Mouse (Mus musculus) kidney, postnatal 36 days (tissue): ENCODE results near the gene Tmem151a.

Experiments used
- DNase-seq, 2 experiments: peaks; one replicate each; pipeline ENCODE4 v3.0.0; 2021 to 2022; ENCODE audit warnings: mixed read lengths in 2 of 2

Gene Tmem151a

GRCm38 (mm10) chr19:5085145-5085863, at the start of gene Tmem151a:
Tmem151a (minus strand) TSS chr19:5085531.
- DNase-seq, result peak; percentile 56 to 80

- DNase-seq, result no peak
Observed at GRCm38 (mm10) chr19:5131237-5131636, 45.9 kb upstream of the Tmem151a start.

GRCm38 (mm10) chr19:5129770-5130169, 44.4 kb upstream of the Tmem151a start:
- DNase-seq, result peak; percentile 7 to 22

- no peak for DNase-seq
Observed at GRCm38 (mm10) chr19:5124055-5124614, 38.8 kb upstream of the Tmem151a start.

DNA sequence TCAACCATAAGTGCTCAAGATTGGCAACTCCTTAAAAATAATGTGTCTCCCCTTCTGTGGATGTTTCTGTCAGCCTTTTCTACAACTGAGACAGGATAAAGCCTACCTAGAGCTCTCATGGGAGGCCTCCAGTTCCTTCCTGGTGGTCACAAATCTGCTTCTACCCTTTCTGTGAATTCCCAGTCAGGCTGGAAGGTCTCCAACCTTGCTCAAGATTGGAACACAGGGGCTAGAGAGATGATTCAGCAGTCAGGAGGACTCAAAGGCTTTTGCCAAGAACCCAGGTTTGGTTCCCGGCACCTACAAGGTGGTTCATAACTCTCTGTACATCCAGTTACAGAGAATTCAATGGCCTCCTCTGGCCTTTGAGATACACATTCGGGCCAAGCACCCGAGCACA, 37.9 kb upstream of the Tmem151a start:
- no peak for DNase-seq

GRCm38 (mm10) chr19:5122492-5122891, 37.2 kb upstream of the Tmem151a start:
- DNase-seq, result no peak

- DNase-seq, result no peak
Observed at GRCm38 (mm10) chr19:5118384-5118698, 33.0 kb upstream of the Tmem151a start, which contains the start of gene Klc2. Klc2 (minus strand) TSS chr19:5118560.

- DNase-seq, result peak; percentile 90 to 94
Observed at GRCm38 (mm10) chr19:5117494-5118383, 32.4 kb upstream of the Tmem151a start.

DNA sequence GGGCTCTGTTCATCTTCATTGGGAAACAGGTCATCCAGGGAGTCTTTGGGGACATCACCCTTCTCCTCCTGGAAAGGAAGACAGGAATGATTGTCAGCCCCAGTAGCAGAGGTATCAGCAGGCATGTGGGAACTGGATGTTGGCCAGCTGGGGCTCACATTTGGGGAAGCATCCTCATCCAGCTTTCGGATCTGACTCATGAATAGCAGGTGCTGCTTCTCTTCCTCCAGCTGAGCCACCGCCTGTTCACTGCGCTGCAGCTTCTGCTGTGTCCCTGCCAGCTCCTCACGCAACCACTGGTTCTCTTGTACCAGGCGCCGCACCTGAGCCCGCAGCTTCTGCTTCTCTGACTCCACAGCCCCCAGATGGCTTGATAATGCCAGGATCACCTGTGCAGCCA, 28.5 kb upstream of the Tmem151a start:
- DNase-seq, result no peak

DNA sequence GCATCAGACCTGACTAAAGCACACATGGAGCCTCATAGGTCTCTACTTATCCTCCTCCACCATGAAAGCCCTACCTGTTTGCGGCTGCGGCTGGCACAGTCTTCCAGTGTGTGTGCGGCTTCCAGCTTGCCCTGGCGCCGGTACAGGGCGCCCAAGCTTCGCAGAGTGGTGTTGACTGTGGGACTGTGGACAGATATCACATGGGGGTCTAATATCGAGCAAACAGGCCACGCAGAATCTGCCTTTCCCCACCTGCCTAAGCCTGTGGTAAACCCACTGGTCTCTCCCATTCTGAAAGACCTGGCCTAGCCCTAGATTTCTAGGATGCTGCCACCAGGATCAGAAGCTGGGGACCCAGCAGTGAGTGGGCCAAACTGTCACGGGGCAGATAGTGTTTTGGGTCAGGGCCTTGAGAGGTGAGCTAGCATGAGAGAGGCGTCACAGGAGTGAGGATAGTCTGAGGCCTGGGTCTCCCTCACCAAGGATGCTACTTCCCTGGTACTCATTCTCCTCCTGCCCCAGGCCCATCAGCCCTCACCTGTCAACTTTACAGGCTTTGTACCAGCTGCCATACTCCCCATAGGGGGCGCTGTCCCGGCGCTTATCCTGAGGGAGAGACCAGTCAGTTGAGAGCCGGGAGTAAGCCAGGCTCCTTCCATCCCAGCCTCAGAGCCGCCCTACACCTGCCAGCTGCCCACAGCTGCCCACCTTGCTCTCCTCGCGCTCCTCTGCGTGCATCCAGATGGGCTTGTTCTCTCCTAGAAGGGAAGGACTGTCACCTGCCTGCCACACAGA, 24.5 kb upstream of the Tmem151a start:
- peak in 1 of 2 experiments; percentile 68 for DNase-seq

DNA sequence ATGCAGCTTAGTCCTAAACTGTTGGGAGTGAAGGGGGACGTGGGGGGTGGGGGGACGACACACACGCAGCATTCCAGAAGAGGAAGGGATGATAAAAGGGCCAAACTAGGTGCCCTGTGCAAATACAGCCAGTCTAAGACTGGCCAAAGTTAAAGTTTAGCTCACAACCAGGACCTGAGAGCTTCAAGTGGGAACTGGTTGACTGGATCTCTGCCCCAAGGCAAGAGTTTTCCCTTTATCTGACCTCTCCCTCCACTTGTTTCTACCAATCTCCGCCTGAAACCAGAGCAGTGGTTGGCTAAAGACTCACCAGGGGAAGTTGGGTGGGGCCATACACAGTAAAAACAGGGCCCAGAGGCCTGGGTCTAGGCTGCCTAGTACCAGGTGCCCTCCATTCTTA, 23.4 kb upstream of the Tmem151a start:
- peak; percentile 56 to 86 for DNase-seq

DNA sequence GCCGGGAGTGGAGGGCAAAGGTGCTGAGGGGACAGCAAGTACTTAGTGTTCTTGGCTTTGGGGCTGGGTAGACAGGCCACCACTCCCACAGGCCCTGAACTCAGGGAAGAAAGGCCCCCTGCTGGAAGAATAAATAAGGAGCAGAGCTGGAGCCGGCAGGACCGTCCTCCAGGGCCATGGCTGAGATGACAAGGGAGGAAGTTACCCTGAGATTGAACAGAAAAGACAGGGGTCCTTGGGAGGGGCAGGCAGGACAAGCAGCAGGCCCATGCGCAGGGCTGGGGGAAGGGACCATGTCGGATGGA, 22.9 kb upstream of the Tmem151a start:
- DNase-seq, result peak; percentile 71 to 77

DNA sequence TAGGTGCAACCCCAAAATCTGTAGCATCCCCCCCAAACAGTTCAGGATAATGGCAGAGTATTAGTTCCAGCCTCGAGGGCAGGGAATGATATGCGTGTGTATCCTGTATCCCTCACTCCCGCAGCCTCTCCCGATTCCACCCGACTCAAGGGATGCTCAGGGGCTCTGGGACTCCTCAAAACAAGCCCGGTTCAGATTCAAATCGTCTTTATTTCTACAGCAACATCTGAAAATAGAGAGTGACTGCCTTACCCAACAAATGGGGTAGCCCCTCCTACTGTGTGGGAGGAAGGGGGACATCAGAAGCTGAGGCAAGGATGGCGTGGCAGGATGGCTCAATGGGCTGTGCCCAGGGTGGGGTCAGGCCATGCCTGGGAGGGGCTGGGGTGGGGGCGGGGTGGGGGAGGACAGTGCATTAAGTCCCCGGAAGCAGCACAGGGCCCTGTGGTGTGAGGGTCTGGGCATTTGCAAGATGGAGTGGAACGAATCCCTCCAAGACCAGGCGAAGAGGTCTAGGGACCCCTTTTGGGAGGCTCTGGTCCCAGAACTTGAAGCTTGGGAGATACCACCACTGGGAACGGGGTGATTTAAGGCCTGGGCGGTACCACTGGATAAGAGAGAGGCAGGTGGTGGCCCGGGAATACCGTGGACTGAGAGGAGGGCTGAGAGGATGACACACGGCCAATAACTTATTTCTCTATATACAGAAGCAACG, 22.4 kb upstream of the Tmem151a start:
- DNase-seq, result no peak

DNA sequence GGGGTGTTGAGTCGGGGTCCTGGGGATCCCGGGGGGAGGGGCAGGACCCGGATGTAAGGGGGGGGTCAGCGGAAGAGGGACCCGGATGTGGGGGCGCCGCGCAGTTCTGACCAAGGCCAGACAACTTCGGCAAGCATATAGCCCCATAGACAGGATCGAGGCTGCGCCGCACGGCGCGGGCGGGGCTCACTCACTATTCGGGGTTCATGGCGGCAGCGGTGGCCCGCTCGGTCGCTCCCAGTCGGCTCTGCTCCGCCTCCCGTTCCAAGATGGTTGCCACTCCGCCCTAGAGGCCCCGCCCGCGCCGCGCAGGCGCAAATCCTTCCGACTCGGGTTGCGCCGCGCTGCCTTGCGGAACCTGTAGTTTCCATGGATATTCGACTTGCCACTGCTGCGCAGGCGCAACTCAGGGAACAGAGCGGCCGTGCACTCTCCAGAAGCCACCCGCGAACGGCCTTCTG, 21.4 kb upstream of the Tmem151a start, which contains the start of gene Rab1b:
TSS of gene Rab1b (minus strand) at position 342 of the 461 bp plus-strand sequence.
- DNase-seq, result peak; percentile 98 to 99

DNA sequence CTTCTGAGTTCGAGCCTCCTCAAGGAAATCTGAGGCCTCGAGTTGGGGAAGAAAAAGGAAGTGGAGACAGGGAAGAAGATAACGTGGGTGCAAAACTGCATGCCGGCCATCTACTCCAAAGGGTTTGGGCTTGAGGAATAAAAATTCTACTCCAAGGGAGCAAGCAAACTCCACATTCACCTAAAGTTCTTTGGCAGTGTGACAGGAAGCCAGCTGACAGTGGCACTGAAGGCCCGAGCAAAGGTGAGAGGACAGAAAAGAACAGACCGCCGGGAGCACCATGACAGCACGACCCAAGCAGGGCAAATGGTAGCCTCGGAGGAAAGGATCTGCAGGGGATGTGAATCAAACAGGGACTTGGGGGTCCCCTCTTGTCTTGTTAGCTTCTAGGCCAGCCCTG, 20.7 kb upstream of the Tmem151a start:
- peak; percentile 69 to 71 for DNase-seq

DNA sequence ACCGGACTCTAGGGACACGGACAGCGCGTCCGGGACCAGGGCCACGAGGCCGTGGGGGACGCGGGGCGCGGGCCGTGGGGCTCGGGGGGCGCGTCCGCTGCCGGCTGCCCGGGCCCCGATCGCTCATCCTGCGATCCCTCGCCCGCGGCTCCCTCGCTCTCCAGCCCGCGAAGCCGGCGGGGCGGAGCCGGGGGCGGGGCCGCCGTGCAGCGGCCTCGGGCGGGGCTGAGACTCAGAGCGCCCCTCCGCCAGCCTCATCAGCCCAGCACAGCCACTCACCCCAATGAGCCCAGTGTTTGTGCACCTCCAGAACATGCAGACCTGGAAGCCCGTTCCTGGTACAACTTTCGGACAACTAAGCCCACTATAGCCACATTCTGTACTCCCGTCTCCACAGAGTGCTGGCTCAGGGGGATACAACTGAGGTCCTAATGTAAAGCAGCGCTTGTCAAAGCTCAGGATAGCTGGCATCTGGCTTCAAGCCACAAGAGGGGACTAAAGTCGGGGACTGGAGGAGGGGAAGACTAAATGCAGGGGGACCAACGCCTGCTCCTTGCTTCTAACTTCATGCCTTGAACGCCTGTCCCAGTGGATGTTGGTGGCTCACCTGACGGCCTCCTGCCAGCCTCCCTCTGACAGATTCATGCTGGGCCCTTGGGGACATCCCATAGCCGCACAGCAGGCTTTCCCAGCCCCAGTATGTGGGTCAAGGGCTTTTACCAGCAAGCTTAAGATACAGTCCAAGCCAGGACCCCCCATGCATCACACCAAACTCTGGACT, 13.2 kb upstream of the Tmem151a start, which contains the start of gene Cnih2:
TSS of gene Cnih2 (minus strand) at position 159 of the 781 bp plus-strand sequence.
- peak; percentile 35 to 82 for DNase-seq

DNA sequence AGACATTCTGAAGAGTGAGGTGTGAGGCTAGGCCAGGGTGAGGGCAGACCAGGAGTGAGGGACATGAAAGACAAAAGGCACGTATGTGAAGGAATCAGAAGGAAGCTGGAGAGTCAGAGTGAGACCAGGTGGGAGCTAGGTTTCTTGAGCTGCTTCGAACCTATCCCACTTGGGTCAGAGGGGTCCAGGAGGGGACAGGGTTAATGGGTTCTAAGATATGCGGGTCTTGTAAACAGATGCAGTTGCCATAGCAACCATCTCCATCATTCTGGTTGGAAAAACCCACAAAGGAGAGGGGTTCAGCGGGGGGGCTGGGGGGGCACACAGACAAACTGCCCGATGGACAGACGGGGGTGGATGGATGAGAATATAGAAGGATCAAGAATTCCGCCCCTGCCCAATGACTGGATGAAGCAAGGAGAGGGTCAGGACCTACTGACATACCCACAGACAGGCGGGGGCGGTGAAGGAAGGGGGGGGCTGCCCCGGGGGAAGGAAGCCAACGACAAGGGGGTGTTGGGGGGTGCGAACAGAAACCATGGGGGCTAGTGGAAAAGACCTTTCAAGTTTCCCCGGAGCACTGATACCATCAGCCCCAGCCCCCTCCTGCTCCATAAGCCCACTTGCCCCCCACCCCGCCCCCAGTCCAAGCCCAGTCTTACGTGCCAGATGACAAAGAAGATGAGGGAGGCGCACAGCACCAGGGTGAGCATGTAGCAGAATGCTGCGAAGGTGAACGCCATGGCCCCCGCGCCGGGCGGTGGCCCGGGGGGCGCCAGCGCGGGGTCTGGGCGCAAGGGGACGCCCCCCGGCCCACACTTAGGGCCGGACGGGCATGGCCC, 12.4 kb upstream of the Tmem151a start:
- DNase-seq, result no peak

DNA sequence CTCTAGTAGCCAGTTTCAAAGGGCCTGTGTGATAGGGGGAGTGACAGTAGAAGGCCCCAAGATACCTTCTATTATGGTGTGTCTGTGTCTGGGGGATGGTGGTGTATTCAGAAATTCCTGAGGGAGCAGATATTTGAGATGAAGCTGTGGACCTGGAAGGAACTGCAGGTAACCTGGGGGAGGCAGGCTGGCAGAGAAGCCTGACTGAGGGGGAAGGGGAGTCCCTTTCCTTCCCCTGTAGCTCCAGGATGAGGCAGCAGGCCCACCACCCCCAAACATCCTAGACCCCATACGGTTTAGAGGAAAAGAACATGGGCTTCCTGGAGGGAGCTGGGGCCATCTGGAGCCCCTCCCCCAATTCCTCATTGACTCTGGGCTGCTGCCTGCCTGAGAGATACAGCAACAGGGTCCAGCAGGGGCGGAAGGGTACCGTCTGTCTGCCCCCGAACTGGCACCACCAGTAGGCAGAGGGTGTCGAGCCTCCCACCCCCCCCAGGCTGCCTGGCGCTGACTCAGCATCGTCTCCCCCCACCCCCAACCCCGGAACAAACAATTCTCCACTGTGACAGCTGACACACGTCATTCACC, 10.7 kb upstream of the Tmem151a start:
- no peak for DNase-seq

GRCm38 (mm10) chr19:5094746-5095417, 9.6 kb upstream of the Tmem151a start:
- no peak for DNase-seq
